Mouse (Mus musculus) heart, embryonic 14.5 days (tissue): ENCODE measurements at regions not wholly inside any gene's neighbourhood (a gene's known extent, or its start where the extent isn't known, plus 50 kb on each side); places are given as distances from the start of the nearest gene placed in this dataset.

Experiments used
- ATAC-seq: fragments of 200-750 bp; cut with Nextera tagmentation; 2 replicates; pipeline ENCODE4 v1.8.0; 2017; ENCODE audit warnings: low read depth, moderate TSS enrichment; ENCODE audit not compliant: insufficient number of reproducible peaks, insufficient read depth, low FRiP score
- H3K27ac ChIP-seq, 2 experiments: fragments of 200-500 bp in 1 of 2; fragments of 300-500 bp in 1 of 2; sonication (generic) in 1 of 2; replicated peaks in 1 of 2; 2 replicates each; pipeline ENCODE4 v1.5.1; 2012 to 2014; ENCODE audit warnings: low read depth in 2 of 2, low read length in 2 of 2, control low read depth in 1 of 2, mild to moderate bottlenecking in 1 of 2, mixed read lengths in 1 of 2; ENCODE audit not compliant: control insufficient read depth in 1 of 2, insufficient read depth in 1 of 2
- H3K27me3 ChIP-seq: fragments of 300-500 bp; sonication (generic); 2 replicates; pipeline ENCODE4 v1.6.1; 2014; ENCODE audit warnings: mild to moderate bottlenecking, low read length, control low read depth; ENCODE audit not compliant: control insufficient read depth, insufficient read depth
- H3K36me3 ChIP-seq: fragments of 300-500 bp; sonication (generic); 2 replicates; pipeline ENCODE4 v1.6.1; 2014; ENCODE audit warnings: mild to moderate bottlenecking, control low read depth, low read length, mixed read lengths; ENCODE audit not compliant: control insufficient read depth, insufficient read depth
- H3K4me1 ChIP-seq, 2 experiments: fragments of 200-500 bp in 1 of 2; fragments of 300-500 bp in 1 of 2; sonication (generic) in 1 of 2; 2 replicates each; pipeline ENCODE4 v1.6.1; 2012 to 2014; ENCODE audit warnings: low read length in 2 of 2, control low read depth in 1 of 2, mixed read lengths in 1 of 2; ENCODE audit not compliant: control insufficient read depth in 2 of 2, insufficient read depth in 2 of 2
- H3K4me2 ChIP-seq: fragments of 300-500 bp; sonication (generic); 2 replicates; pipeline ENCODE4 v1.6.1; 2014; ENCODE audit warnings: mild to moderate bottlenecking, low read length
- H3K4me3 ChIP-seq, 2 experiments: fragments of 200-500 bp in 1 of 2; fragments of 300-500 bp in 1 of 2; sonication (generic) in 1 of 2; 2 replicates each; pipeline ENCODE4 v1.5.1; 2012 to 2014; ENCODE audit warnings: low read length in 2 of 2, mild to moderate bottlenecking in 2 of 2, control low read depth in 1 of 2, low read depth in 1 of 2, moderate library complexity in 1 of 2; ENCODE audit not compliant: control insufficient read depth in 1 of 2, insufficient read depth in 1 of 2
- H3K9ac ChIP-seq: fragments of 300-500 bp; sonication (generic); 2 replicates; pipeline ENCODE4 v1.6.1; 2014; ENCODE audit warnings: mild to moderate bottlenecking, low read length
- H3K9me3 ChIP-seq: fragments of 300-500 bp; sonication (generic); 2 replicates; pipeline ENCODE4 v1.6.1; 2016; ENCODE audit warnings: low read length, control low read depth; ENCODE audit not compliant: control insufficient read depth
- WGBS: fragments of 180-500 bp; shearing (Covaris S2); extraction: QIAGEN DNeasy Blood & Tissue Kit; methylation state at CpG from one replicate; pipeline ENCODE4 v1.1.7; 2014; 5-methylcytosine and 5-hydroxymethylcytosine counted together

DNA sequence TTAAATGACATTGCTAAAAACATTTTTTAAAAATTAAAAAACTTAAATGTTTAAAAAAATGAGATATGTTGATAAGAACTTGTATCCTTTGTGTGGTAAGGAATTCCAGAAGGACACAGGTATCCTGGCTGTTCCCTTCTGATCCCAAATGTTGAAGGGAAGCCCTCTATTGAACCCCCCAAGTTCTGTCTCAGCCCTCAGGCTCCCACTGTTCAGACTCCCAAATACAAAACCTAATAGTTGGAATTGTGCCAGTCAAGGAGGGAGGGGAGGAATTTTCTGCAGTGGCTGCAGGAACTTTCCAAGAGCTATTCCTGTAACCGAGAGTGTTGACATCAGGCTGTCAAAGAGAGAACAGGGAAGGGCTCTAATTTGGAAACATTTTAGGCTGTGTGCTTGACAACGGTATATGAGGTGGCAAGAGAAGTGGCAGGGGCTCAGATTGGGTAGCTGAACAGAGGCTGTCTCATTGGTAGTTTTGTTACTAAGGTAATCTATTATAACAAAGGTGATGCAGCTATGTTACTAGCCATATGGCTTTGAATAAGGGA is 843.8 kb upstream of the A1bg start:
- H3K4me3 ChIP-seq, result no peak overlapping the region
- H3K9ac ChIP-seq, result no peak overlapping the region
- H3K4me1 ChIP-seq, result peaks cover 10 to 21% of the 10 kb centered on the region in 2 experiments
- H3K27ac ChIP-seq, result no peak overlapping the region
- H3K27me3 ChIP-seq, result no peaks in the 10 kb centered on the region
- ATAC-seq, result peak; percentile 87
- H3K36me3 ChIP-seq, result no peaks in the 10 kb centered on the region
- H3K4me2 ChIP-seq, result no peak overlapping the region
- H3K9me3 ChIP-seq, result no peaks in the 10 kb centered on the region
- 2% methylated on average over 2 of the region's 2 CpGs for WGBS

DNA sequence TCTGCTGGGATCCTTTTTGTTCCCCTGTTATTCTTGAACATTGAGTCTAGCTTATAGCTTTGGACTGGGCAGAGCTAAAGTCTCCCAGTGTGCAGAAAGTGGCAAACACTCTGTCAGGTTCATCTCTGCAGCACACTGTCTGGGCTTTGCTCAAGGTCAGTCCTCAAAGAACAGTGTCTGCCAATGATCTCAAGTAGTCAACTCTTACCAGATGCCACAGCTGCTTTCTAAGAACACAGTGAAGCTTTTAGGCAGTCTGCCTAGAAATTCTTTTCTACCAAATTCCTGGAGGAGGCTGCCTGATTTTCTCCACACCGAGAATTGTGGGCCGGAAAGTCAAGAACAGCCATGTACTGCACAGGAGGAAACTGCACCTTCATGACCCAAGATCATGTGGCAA is 831.0 kb upstream of the A1bg start:
- Histone ChIP-seq H3K4me1 (peaks cover 4 to 8% of the 10 kb centered on the region in 2 experiments; a peak in 3 of 4 replicates), H3K36me3 (no peaks in the 10 kb centered on the region), H3K9me3 (no peaks in the 10 kb centered on the region), H3K4me3 (no peak overlapping the region), H3K27me3 (no peaks in the 10 kb centered on the region), H3K27ac (peak overlapping the region; percentile 17 to 44; a peak in 3 of 4 replicates), H3K9ac (no peak overlapping the region; the same call in 1 of the 2 replicates), H3K4me2 (no peak overlapping the region)
- 30% methylated on average over 2 of the region's 2 CpGs for WGBS
- ATAC-seq, result no peak

DNA sequence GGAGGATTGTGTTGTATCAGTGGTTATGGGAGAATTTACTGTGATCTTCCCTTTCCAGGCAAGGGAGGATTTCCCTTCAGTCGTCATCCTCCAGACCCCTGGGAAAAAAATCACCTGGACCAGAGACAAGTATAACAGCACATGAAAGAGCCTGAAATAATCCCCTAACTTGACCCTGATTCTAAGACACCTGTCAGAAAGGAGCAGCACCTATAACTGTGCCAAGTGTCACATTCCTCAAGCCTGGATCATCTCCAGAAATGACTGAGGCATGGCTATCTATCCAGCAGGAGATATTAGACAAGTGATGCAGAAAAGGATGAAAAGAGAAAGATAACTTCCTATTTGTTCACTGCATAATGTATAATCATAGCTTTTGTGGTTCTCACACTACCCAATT is 800.9 kb upstream of the A1bg start:
- Histone ChIP-seq H3K4me2 (no peak overlapping the region), H3K27ac (no peak overlapping the region), H3K9ac (no peak overlapping the region), H3K36me3 (no peaks in the 10 kb centered on the region), H3K4me3 (no peak overlapping the region), H3K27me3 (no peaks in the 10 kb centered on the region), H3K9me3 (no peaks in the 10 kb centered on the region), H3K4me1 (no peaks in the 10 kb centered on the region)
- ATAC-seq, result no peak
- 33% methylated on average over 1 of the region's 1 CpGs for WGBS

DNA sequence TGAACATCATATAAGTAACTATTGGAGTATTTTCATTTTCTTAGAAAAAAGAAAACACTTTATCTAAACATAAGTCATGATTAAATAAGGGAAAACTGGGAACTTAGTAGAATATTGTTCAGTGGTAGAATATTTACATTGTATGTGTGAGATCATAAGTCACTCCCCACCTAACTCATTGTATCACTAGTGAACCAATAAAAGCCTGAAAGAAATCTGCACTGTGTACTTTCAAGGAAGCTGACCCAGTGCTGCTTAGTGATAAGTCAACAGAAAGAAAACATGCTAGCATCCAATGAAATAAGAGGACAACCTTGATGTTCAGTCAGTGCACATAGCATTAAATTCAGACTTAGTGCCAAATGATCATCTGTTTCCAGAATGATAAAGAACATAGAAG is 795.7 kb upstream of the A1bg start:
- Histone ChIP-seq H3K27ac (no peak overlapping the region), H3K4me1 (no peaks in the 10 kb centered on the region), H3K4me3 (no peak overlapping the region), H3K36me3 (no peaks in the 10 kb centered on the region), H3K27me3 (no peaks in the 10 kb centered on the region), H3K4me2 (no peak overlapping the region), H3K9ac (no peak overlapping the region), H3K9me3 (no peaks in the 10 kb centered on the region)
- no peak for ATAC-seq

DNA sequence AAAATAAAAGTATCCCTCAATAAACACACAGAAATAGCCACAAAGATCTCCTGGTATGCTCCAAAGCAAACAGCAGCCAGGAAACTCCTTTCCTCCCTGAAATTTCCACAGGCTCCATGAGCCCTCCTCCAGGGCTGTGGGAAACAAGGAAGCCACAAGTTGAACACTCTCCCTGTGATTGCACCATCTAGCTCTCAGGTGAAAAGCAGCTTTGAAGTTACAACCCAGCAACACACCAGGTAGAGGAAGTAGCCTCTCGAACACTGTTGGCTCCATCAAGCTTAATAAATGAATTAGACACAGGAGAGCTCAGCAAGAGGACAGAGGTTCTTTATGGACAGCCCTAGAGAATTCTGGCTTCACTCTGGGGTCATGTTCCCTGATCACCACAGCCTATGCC is 794.4 kb upstream of the A1bg start:
- no peak overlapping the region for H3K4me3 ChIP-seq
- H3K9ac ChIP-seq, result no peak overlapping the region
- no peaks in the 10 kb centered on the region for H3K36me3 ChIP-seq
- no peak for ATAC-seq
- H3K9me3 ChIP-seq, result no peaks in the 10 kb centered on the region
- whole genome bisulfite sequencing, result 85% methylated on average over 1 of the region's 1 CpGs
- no peak overlapping the region for H3K4me2 ChIP-seq
- H3K27me3 ChIP-seq, result no peaks in the 10 kb centered on the region
- no peak overlapping the region for H3K27ac ChIP-seq
- H3K4me1 ChIP-seq, result no peaks in the 10 kb centered on the region

DNA sequence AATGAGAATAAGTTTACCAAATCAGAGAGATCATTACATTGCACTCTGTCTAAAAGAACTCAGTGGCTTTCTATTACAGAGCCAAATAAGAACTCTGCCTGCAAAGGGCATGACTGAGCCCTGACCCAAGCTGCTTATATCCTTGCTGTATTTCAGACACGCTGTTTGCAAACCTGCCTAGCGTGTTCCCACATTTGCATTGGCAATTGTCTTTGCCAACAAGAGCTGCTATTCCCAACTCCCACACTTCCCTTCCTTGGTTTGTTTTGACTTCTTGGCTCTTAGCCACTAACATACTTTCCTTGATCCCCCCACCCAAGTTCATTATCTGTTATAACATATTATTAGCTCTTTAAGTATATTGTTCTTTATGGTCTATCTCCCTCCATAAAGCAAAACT is 791.1 kb upstream of the A1bg start:
- Histone ChIP-seq H3K27me3 (no peaks in the 10 kb centered on the region), H3K9me3 (no peaks in the 10 kb centered on the region), H3K27ac (no peak overlapping the region), H3K4me2 (no peak overlapping the region), H3K9ac (no peak overlapping the region), H3K4me3 (no peak overlapping the region), H3K4me1 (no peaks in the 10 kb centered on the region), H3K36me3 (no peaks in the 10 kb centered on the region)
- no peak for ATAC-seq
- 49% methylated on average over 2 of the region's 2 CpGs for WGBS

DNA sequence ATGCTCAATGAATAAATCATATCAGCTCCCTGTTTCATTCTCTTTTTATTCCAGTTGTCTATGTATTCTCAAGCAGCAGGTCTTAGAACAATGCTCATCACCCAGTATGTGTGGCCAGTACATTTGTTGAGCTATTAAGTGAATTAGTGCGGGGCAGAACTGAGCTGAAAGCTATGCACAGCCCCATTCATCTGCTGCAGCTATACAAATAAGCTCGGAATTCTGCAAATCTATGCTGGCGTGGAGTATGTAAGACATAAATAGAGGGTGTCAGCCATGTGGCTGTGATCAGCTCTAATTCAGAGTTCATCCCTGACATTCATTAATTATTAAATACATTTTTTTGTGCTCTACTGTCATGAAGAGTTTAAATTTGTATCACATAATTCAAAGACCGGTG is 786.1 kb upstream of the A1bg start:
- no peaks in the 10 kb centered on the region for H3K36me3 ChIP-seq
- 86% methylated on average over 4 of the region's 4 CpGs for WGBS

DNA sequence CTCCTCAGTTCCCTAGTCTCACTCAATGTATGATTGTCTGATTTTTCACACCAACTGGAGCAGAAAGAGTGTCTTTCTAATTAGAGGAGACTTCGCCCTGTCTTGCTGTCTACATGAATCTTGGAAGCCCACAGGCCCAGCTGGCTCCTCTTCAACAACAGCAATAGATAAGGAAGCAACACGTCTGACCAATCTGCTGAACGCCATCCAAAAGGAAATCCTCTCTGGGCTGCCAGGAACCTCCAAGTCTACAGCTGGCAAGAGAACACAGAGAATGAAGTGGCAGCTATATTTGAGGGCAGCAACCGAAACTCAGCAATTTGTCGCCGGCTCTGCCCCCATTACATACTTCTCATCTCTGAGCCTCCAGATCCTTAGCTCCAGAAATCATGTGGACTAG is 785.1 kb upstream of the A1bg start:
- no peaks in the 10 kb centered on the region for H3K27me3 ChIP-seq
- H3K4me2 ChIP-seq, result 0 out of 2 replicates have a peak overlapping the region, but pooled peaks have one; percentile 5
- H3K4me1 ChIP-seq, result peaks cover 2 to 12% of the 10 kb centered on the region in 2 experiments; a peak in 3 of 4 replicates
- no peaks in the 10 kb centered on the region for H3K36me3 ChIP-seq
- ATAC-seq, result peak; percentile 50; the same call in 1 of the 2 replicates
- no peak overlapping the region for H3K9ac ChIP-seq
- no peak overlapping the region for H3K27ac ChIP-seq
- 18% methylated on average over 6 of the region's 6 CpGs for WGBS
- H3K4me3 ChIP-seq, result no peak overlapping the region
- no peaks in the 10 kb centered on the region for H3K9me3 ChIP-seq

More for the DNA sequence above, 786.1 kb upstream of the A1bg start:
- Histone ChIP-seq H3K9me3 (no peaks in the 10 kb centered on the region), H3K4me2 (no peak overlapping the region), H3K4me1 (peaks cover 2 to 12% of the 10 kb centered on the region in 2 experiments; a peak in 3 of 4 replicates), H3K4me3 (no peak overlapping the region), H3K27ac (no peak overlapping the region), H3K27me3 (no peaks in the 10 kb centered on the region), H3K9ac (no peak overlapping the region)
- no peak for ATAC-seq
